Mouse (Mus musculus) MEL (cell line): Measurements from ENCODE around the gene Olfr221. TPM values are rescaled to one million over a fixed set of nuclear protein-coding genes. Genes with fewer than 3 reads are reported as not detected.
"Not testable (repeated sequence)": the region's sequence is repeated elsewhere in the genome, so short reads cannot be mapped to it uniquely, and the experiment has no call there.

Source experiments
- DNase-seq: peaks from one replicate; pipeline ENCODE4 v3.0.0; 2011; ENCODE audit warnings: low read depth, low spot score
- H3K27ac ChIP-seq: 2 replicates; pipeline ENCODE4 v1.5.1; 2012; ENCODE audit warnings: low read depth, mild to moderate bottlenecking, control low read depth, low read length, moderate library complexity; ENCODE audit not compliant: control insufficient read depth
- H3K27me3 ChIP-seq, 2 experiments: fragments of 150-350 bp in 1 of 2; sonication (generic) in 1 of 2; 2 replicates each; pipeline ENCODE4 v1.6.1; 2012; ENCODE audit warnings: low read length in 2 of 2, mild to moderate bottlenecking in 2 of 2, improper control_type of control experiment in 1 of 2, moderate library complexity in 1 of 2; ENCODE audit not compliant: insufficient read depth in 2 of 2, control insufficient read depth in 1 of 2
- H3K36me3 ChIP-seq, 2 experiments: 2 replicates each; pipeline ENCODE4 v1.6.1; 2012 to 2014; ENCODE audit warnings: low read length in 2 of 2, improper control_type of control experiment in 1 of 2, inconsistent platforms in 1 of 2, mild to moderate bottlenecking in 1 of 2; ENCODE audit not compliant: insufficient read depth in 2 of 2, control insufficient read depth in 1 of 2
- H3K4me1 ChIP-seq, 2 experiments: fragments of 150-350 bp in 1 of 2; sonication (generic) in 1 of 2; 2 replicates each; pipeline ENCODE4 v1.6.1; 2012; ENCODE audit warnings: low read length in 2 of 2, improper control_type of control experiment in 1 of 2, mild to moderate bottlenecking in 1 of 2; ENCODE audit not compliant: insufficient read depth in 2 of 2, control insufficient read depth in 1 of 2
- H3K4me3 ChIP-seq, 2 experiments: fragments of 150-350 bp in 1 of 2; sonication (generic) in 1 of 2; 2 replicates each; pipeline ENCODE4 v1.5.1; 2012; ENCODE audit warnings: low read depth in 2 of 2, low read length in 2 of 2, mild to moderate bottlenecking in 2 of 2, moderate library complexity in 2 of 2, control low read depth in 1 of 2, improper control_type of control experiment in 1 of 2; ENCODE audit not compliant: control insufficient read depth in 1 of 2, insufficient read depth in 1 of 2
- H3K79me2 ChIP-seq: 2 replicates; pipeline ENCODE4 v1.6.1; 2012; ENCODE audit warnings: mild to moderate bottlenecking, low read length, moderate library complexity; ENCODE audit not compliant: control insufficient read depth, poor library complexity, insufficient read depth
- H3K9ac ChIP-seq: 2 replicates; pipeline ENCODE4 v1.6.1; 2012; ENCODE audit warnings: low read depth, mild to moderate bottlenecking, control low read depth, low read length, moderate library complexity; ENCODE audit not compliant: control insufficient read depth, poor library complexity, severe bottlenecking
- H3K9me3 ChIP-seq: fragments of 150-350 bp; sonication (generic); replicated peaks from 2 replicates; pipeline ENCODE4 v1.6.1; 2012; ENCODE audit warnings: mild to moderate bottlenecking, low read length, improper control_type of control experiment, moderate library complexity; ENCODE audit not compliant: insufficient read depth
- CHD1 ChIP-seq: IDR thresholded peaks from 2 replicates; pipeline ENCODE4 v1.6.1; 2012; ENCODE audit warnings: low read depth, mild to moderate bottlenecking, inconsistent platforms, low read length, improper control_type of control experiment
- CTCF ChIP-seq, 3 experiments: IDR thresholded peaks in 2 of 3; conservative IDR thresholded peaks in 1 of 3; 2 replicates each; pipeline ENCODE4 v1.5.1; 2011 to 2012; ENCODE audit warnings: low read length in 3 of 3, low read depth in 2 of 3, mild to moderate bottlenecking in 2 of 3, improper control_type of control experiment in 1 of 3, inconsistent platforms in 1 of 3, mixed read lengths in 1 of 3, moderate library complexity in 1 of 3; ENCODE audit not compliant: control insufficient read depth in 1 of 3, insufficient read depth in 1 of 3, poor library complexity in 1 of 3, severe bottlenecking in 1 of 3
- EP300 ChIP-seq, 2 experiments: IDR thresholded peaks; 2 replicates each; pipeline ENCODE4 v1.6.1; 2011; ENCODE audit warnings: improper control_type of control experiment in 2 of 2, low read length in 2 of 2, low read depth in 1 of 2, mild to moderate bottlenecking in 1 of 2
- ETS1 ChIP-seq: IDR thresholded peaks from 2 replicates; pipeline ENCODE4 v1.6.1; 2012; ENCODE audit warnings: low read depth, mild to moderate bottlenecking, inconsistent platforms, low read length, improper control_type of control experiment, moderate library complexity
- GATA1 ChIP-seq: IDR thresholded peaks from 2 replicates; pipeline ENCODE4 v1.6.1; 2011; ENCODE audit warnings: low read depth, low read length, improper control_type of control experiment
- JUND ChIP-seq: IDR thresholded peaks from 2 replicates; pipeline ENCODE4 v1.6.1; 2011; ENCODE audit warnings: low read depth, mild to moderate bottlenecking, improper control_type of control experiment, low read length
- MAFK ChIP-seq: IDR thresholded peaks from 2 replicates; pipeline ENCODE4 v1.6.1; 2011; ENCODE audit warnings: low read depth, mild to moderate bottlenecking, low read length, improper control_type of control experiment, borderline replicate concordance
- MAZ ChIP-seq: IDR thresholded peaks from 2 replicates; pipeline ENCODE4 v1.6.1; 2012; ENCODE audit warnings: low read depth, mild to moderate bottlenecking, inconsistent platforms, low read length, improper control_type of control experiment
- MEF2A ChIP-seq: IDR thresholded peaks from 2 replicates; pipeline ENCODE4 v1.6.1; 2014; ENCODE audit warnings: low read depth, mild to moderate bottlenecking, inconsistent platforms, low read length, improper control_type of control experiment; ENCODE audit not compliant: poor library complexity, insufficient replicate concordance, severe bottlenecking; ENCODE audit errors: extremely low read depth
- MYB ChIP-seq: IDR thresholded peaks from 2 replicates; pipeline ENCODE4 v1.6.1; 2011; ENCODE audit warnings: mild to moderate bottlenecking, low read depth, low read length, improper control_type of control experiment
- MYC ChIP-seq: IDR thresholded peaks from 2 replicates; pipeline ENCODE4 v1.6.1; 2011; ENCODE audit warnings: low read depth, mild to moderate bottlenecking, low read length, improper control_type of control experiment, moderate library complexity
- NELFE ChIP-seq: IDR thresholded peaks from 2 replicates; pipeline ENCODE4 v1.6.1; 2011; ENCODE audit warnings: low read depth, low read length, improper control_type of control experiment
- POLR2A ChIP-seq, 2 experiments: IDR thresholded peaks; 2 replicates each; pipeline ENCODE4 v1.6.1; 2011 to 2012; ENCODE audit warnings: low read length in 2 of 2, mild to moderate bottlenecking in 2 of 2, control low read depth in 1 of 2, improper control_type of control experiment in 1 of 2, low read depth in 1 of 2, moderate library complexity in 1 of 2; ENCODE audit not compliant: control insufficient read depth in 1 of 2, insufficient read depth in 1 of 2, poor library complexity in 1 of 2
- POLR2AphosphoS2 ChIP-seq: IDR thresholded peaks from 2 replicates; pipeline ENCODE4 v1.6.1; 2011; ENCODE audit warnings: low read length, improper control_type of control experiment
- RAD21 ChIP-seq: IDR thresholded peaks from 2 replicates; pipeline ENCODE4 v1.6.1; 2011; ENCODE audit warnings: mild to moderate bottlenecking, low read depth, low read length, improper control_type of control experiment
- SIN3A ChIP-seq: IDR thresholded peaks from 2 replicates; pipeline ENCODE4 v1.6.1; 2012; ENCODE audit warnings: low read length, improper control_type of control experiment, inconsistent platforms
- SMC3 ChIP-seq: IDR thresholded peaks from 2 replicates; pipeline ENCODE4 v1.6.1; 2011; ENCODE audit warnings: low read depth, low read length, improper control_type of control experiment
- TAL1 ChIP-seq: IDR thresholded peaks from 2 replicates; pipeline ENCODE4 v1.6.1; 2012; ENCODE audit warnings: mild to moderate bottlenecking, inconsistent platforms, low read length, moderate library complexity, mixed read lengths
- TBP ChIP-seq: IDR thresholded peaks from 2 replicates; pipeline ENCODE4 v1.8.0; 2011; ENCODE audit warnings: low read depth, low read length, improper control_type of control experiment
- TCF12 ChIP-seq: IDR thresholded peaks from 2 replicates; pipeline ENCODE4 v1.6.1; 2014; ENCODE audit warnings: low read depth, mild to moderate bottlenecking, inconsistent platforms, low read length, improper control_type of control experiment, moderate library complexity
- USF1 ChIP-seq: IDR thresholded peaks from 2 replicates; pipeline ENCODE4 v1.6.1; 2014; ENCODE audit warnings: low read depth, mild to moderate bottlenecking, inconsistent platforms, low read length, improper control_type of control experiment, moderate library complexity
- ZMIZ1 ChIP-seq: IDR thresholded peaks from 2 replicates; pipeline ENCODE4 v1.6.1; 2012; ENCODE audit warnings: low read depth, mild to moderate bottlenecking, inconsistent platforms, low read length, improper control_type of control experiment, moderate library complexity
- ZNF384 ChIP-seq: IDR thresholded peaks from 2 replicates; pipeline ENCODE4 v1.6.1; 2012; ENCODE audit warnings: low read depth, mild to moderate bottlenecking, inconsistent platforms, low read length, improper control_type of control experiment
- polyA plus RNA-seq, 2 experiments: library from polyadenylated mRNA; stranded (reverse) in 1 of 2; unstranded in 1 of 2; fragments of >175 nt in 1 of 2; fragments of >200 nt in 1 of 2; gene quantifications; 2 replicates each; pipeline versions ENCODE4 v1.2.1 to v1.2.4; 2012; ENCODE audit warnings: low replicate concordance in 2 of 2, low read depth in 1 of 2; ENCODE audit not compliant: insufficient read length in 2 of 2, insufficient read depth in 1 of 2, missing spikeins in 1 of 2
- total RNA-seq: library from RNA; depleted of rRNA; stranded (reverse); fragments of 300-350 nt; gene quantifications from 2 replicates; pipeline ENCODE4 v1.2.3, GENCODE M21; 2012

Gene Olfr221
- total and polyA plus RNA-seq, 3 experiments: not detected

- H3K4me3 ChIP-seq, H3K36me3 ChIP-seq, H3K9me3 ChIP-seq, H3K79me2 ChIP-seq, H3K9ac ChIP-seq, H3K4me1 ChIP-seq, H3K27me3 ChIP-seq: not testable (repeated sequence)
- H3K27ac ChIP-seq: peak overlapping the region; percentile 30
- peak; percentile 35 for DNase-seq
- 0 out of 2 replicates have a peak, but pooled peaks have one; percentile 16 for TF ChIP-seq MYC
- 0 out of 2 replicates have a peak, but pooled peaks have one; percentile 29 for TF ChIP-seq ETS1
Observed at GRCm38 (mm10) chr14:52052720-52053119, 10.5 kb upstream of the Olfr221 start.

GRCm38 (mm10) chr14:52045966-52046565 lies 3.8 kb upstream of the Olfr221 start:
- peaks cover 0 to 22% of the 10 kb centered on the region in 2 experiments; a peak in 2 of 4 replicates for H3K36me3 ChIP-seq
- DNase-seq: peak; percentile 33
- no peaks in the 10 kb centered on the region for H3K27me3 ChIP-seq
- TF ChIP-seq TCF12 (no peak), CTCF (IDR thresholded peaks at IDR 0.05 in 2 of 3, conservative IDR thresholded peaks at IDR 0.05 in 1 of 3; ENCODE audit: control insufficient read depth in 1 of 3, insufficient read depth in 1 of 3, low read depth in 2 of 3, low read length in 3 of 3, poor library complexity in 1 of 3, severe bottlenecking in 1 of 3) (no peak), MAZ (no peak), MAFK (no peak), CHD1 (no peak), MYC (no peak), ZMIZ1 (no peak)
- H3K4me1 ChIP-seq: peaks cover 9 to 30% of the 10 kb centered on the region in 2 experiments
- no peaks in the 10 kb centered on the region for H3K79me2 ChIP-seq
- H3K27ac ChIP-seq: no peak overlapping the region
- no peak overlapping the region; the same call in 1 of the 2 replicates for H3K9ac ChIP-seq
- H3K4me3 ChIP-seq: peak overlapping the region in 1 of 2 experiments; percentile 1; a peak in 2 of 4 replicates
- H3K9me3 ChIP-seq: no peaks in the 10 kb centered on the region

GRCm38 (mm10) chr14:52044901-52045678 lies 2.8 kb upstream of the Olfr221 start:
- peaks cover 9 to 30% of the 10 kb centered on the region in 2 experiments for H3K4me1 ChIP-seq
- H3K9ac ChIP-seq: peak overlapping the region; percentile 53
- H3K36me3 ChIP-seq: peaks cover 0 to 22% of the 10 kb centered on the region in 2 experiments; a peak in 2 of 4 replicates
- no peaks in the 10 kb centered on the region for H3K79me2 ChIP-seq
- peak overlapping the region; percentile 23 to 48 for H3K4me3 ChIP-seq
- H3K27me3 ChIP-seq: no peaks in the 10 kb centered on the region
- H3K27ac ChIP-seq: peak overlapping the region; percentile 4; the same call in 1 of the 2 replicates
- no peaks in the 10 kb centered on the region for H3K9me3 ChIP-seq
- peak; percentile 86 for DNase-seq
- TF ChIP-seq MEF2A (no peak), POLR2AphosphoS2 (no peak), CTCF (IDR thresholded peaks at IDR 0.05 in 2 of 3, conservative IDR thresholded peaks at IDR 0.05 in 1 of 3; ENCODE audit: control insufficient read depth in 1 of 3, insufficient read depth in 1 of 3, low read depth in 2 of 3, low read length in 3 of 3, poor library complexity in 1 of 3, severe bottlenecking in 1 of 3) (peak; percentile 40 to 70 (median 69)), POLR2A (IDR thresholded peaks at IDR 0.05; ENCODE audit: control insufficient read depth in 1 of 2, insufficient read depth in 1 of 2, low read depth in 1 of 2, low read length in 2 of 2, poor library complexity in 1 of 2) (no peak), TAL1 (0 out of 2 replicates have a peak, but pooled peaks have one; percentile 19), SMC3 (peak; percentile 58), ETS1 (no peak; the same call in 1 of the 2 replicates), NELFE (no peak), MYB (0 out of 2 replicates have a peak, but pooled peaks have one; percentile 24), TBP (0 out of 2 replicates have a peak, but pooled peaks have one; percentile 25), ZNF384 (no peak), USF1 (0 out of 2 replicates have a peak, but pooled peaks have one; percentile 13), JUND (no peak), GATA1 (peak; percentile 64; the same call in 1 of the 2 replicates), EP300 (IDR thresholded peaks at IDR 0.05; ENCODE audit: low read depth in 1 of 2, low read length in 2 of 2) (peak; percentile 52 to 54), RAD21 (peak; percentile 62), SIN3A (peak; percentile 51)
